Mouse (Mus musculus) thymus, postnatal 0 days (tissue): Measurements from ENCODE around the gene Vmn1r70. TPM values are rescaled to one million over a fixed set of nuclear protein-coding genes. Genes with fewer than 3 reads are reported as not detected.

Source experiments
- DNase-seq: peaks from one replicate; pipeline ENCODE4 v3.0.0-alpha.2; 2015; ENCODE audit warnings: low spot score
- polyA plus RNA-seq: library from polyadenylated mRNA; unstranded; fragments of >200 nt; fragmentation: Nextera tagmentation; extraction: Ambion mirVana; gene quantifications from 2 replicates; pipeline ENCODE4 v1.2.1, GENCODE M21; 2015

Gene Vmn1r70
- polyA plus RNA-seq, result not detected in 2 replicates

- DNase-seq, result no peak
Observed at GRCm38 (mm10) chr7:10631232-10631631, at the start of gene Vmn1r70. Gene Vmn1r70 (plus strand): TSS chr7:10631532.

GRCm38 (mm10) chr7:10613559-10613958 is 17.8 kb upstream of the Vmn1r70 start, which contains the start of gene Vmn1r69:
Gene Vmn1r69 (minus strand): TSS chr7:10613659.
- no peak for DNase-seq

Other genes starting within 250 kb of the Vmn1r70 start
- gene Vmn1r67, start 188.2 kb upstream of the Vmn1r70 start, polyA plus RNA-seq, result not detected in 2 replicates
- gene Zik1, start 136.1 kb upstream of the Vmn1r70 start, polyA plus RNA-seq, result 5.9 and 6.5 TPM in 2 replicates
- gene Vmn1r68, start 73.0 kb upstream of the Vmn1r70 start, polyA plus RNA-seq, result not detected in 2 replicates
- not detected in 2 replicates for gene Vmn1r69, start 17.9 kb upstream of the Vmn1r70 start, polyA plus RNA-seq
- gene Nlrp4b, start 56.3 kb downstream of the Vmn1r70 start, polyA plus RNA-seq, result not detected in 2 replicates
- not detected in 2 replicates for gene Vmn1r71, start 122.8 kb downstream of the Vmn1r70 start, polyA plus RNA-seq